Mouse (Mus musculus) brain, embryonic 14.5 days (tissue): ENCODE results near the gene Cep128. TPM values are rescaled to one million over a fixed set of nuclear protein-coding genes. Genes with fewer than 3 reads are reported as not detected.

ENCODE experiments used
- DNase-seq: peaks from one replicate; pipeline ENCODE4 v3.0.0-alpha.2; 2011; ENCODE audit warnings: low read depth
- CTCF ChIP-seq: fragments of 200-500 bp; IDR thresholded peaks from 2 replicates; pipeline ENCODE4 v1.5.1; 2012; ENCODE audit warnings: inconsistent platforms, mild to moderate bottlenecking, moderate library complexity, borderline replicate concordance; ENCODE audit not compliant: insufficient read depth, insufficient read length; ENCODE audit errors: extremely low read depth
- POLR2A ChIP-seq: fragments of 200-500 bp; IDR thresholded peaks from 2 replicates; pipeline ENCODE4 v1.6.1; 2012; ENCODE audit warnings: mild to moderate bottlenecking, inconsistent platforms, borderline replicate concordance; ENCODE audit not compliant: poor library complexity, insufficient read depth, insufficient read length, severe bottlenecking; ENCODE audit errors: extremely low read depth
- polyA plus RNA-seq: library from polyadenylated mRNA; depleted of rRNA; stranded (reverse); fragments of >200 nt; gene quantifications from 2 replicates; pipeline ENCODE4 v1.2.3, GENCODE M21; 2012

The Cep128 gene
- polyA plus RNA-seq, 1 experiment: 5.3 TPM

GRCm38 (mm10) chr12:91202496-91202895 lies 181.7 kb downstream of the Cep128 start:
- TF ChIP-seq CTCF (no peak), POLR2A (no peak)
- no peak for DNase-seq

- DNase-seq: no peak
- TF ChIP-seq POLR2A: no peak
- no peak for TF ChIP-seq CTCF
Measured at GRCm38 (mm10) chr12:91189111-91189510, 195.1 kb downstream of the Cep128 start.

GRCm38 (mm10) chr12:91185564-91185963 lies 198.6 kb downstream of the Cep128 start:
- no peak for DNase-seq
- TF ChIP-seq POLR2A (no peak), CTCF (no peak)

DNA sequence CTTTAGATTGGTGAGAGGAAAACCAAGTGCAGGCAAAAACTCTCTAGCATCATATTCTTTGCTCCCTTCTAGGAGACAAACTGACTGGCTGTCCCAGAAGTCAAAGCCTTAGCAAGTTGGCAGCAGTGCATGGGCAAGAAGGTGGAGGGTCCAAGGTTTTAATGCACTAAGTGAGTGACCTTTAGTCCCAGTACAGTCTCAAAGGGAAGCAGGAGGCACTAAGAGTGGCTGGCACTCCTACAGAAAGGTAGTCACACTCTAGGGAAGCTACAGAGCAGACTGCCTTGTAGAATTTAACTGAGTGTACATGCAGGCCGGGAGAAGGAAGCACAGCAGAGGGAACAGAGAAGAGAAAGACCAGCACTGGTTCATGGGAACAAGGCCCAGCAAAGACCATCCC lies 199.6 kb downstream of the Cep128 start:
- TF ChIP-seq CTCF (no peak), POLR2A (no peak)
- no peak for DNase-seq

DNA sequence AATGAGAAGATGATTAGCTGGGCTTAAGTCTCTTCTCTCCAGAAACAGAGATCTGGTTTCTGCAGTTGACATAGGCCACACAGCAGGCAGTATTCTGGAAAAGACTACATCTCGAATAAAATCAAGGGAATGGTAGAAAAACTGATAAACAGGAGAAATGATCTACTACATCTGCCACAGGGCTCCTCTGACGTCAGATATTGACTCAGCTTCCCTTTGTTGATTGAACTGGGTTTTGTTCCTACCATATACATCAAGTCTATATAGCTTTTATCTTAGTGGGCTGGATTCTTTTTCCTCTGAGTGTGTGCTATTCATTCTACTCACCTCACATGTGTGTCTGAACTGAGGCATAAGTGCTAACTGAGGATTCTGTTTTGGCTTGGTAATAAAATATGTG lies 200.3 kb downstream of the Cep128 start:
- no peak for DNase-seq
- TF ChIP-seq POLR2A (no peak), CTCF (no peak)

DNA sequence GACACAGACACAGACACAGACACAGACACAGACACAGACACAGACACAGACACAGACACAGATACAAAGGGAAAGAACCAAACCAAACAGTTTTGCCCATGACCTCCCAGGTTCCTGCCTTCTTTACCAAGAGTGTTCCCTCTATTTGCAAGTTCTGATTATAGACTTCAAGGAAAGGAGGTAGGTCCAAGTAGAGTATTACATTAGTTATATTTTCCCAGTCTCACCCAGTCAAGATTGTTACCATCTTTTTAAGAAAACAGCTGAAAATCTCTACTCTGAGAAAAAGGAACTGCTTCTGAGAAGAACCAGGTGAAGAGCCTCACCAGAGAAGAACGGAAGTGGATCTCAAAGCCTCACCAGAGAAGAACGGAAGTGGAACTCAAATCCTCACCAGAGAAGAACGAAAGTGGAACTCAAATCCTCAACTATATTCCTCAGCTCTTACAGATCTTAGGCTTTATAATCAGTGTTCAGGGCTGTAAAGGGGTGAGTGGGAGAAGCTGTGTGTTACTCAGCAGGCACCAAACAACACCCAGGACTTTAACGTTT lies 200.8 kb downstream of the Cep128 start:
- DNase-seq: no peak

GRCm38 (mm10) chr12:91176808-91177526 lies 207.2 kb downstream of the Cep128 start:
- TF ChIP-seq CTCF: no peak
- TF ChIP-seq POLR2A: no peak
- no peak for DNase-seq

More for the DNA sequence above, 200.8 kb downstream of the Cep128 start:
- TF ChIP-seq CTCF: no peak

- TF ChIP-seq CTCF: no peak
- TF ChIP-seq POLR2A: no peak
- DNase-seq: no peak
Measured at GRCm38 (mm10) chr12:91171613-91172012, 212.6 kb downstream of the Cep128 start.

GRCm38 (mm10) chr12:91161015-91161730 lies 223.0 kb downstream of the Cep128 start:
- TF ChIP-seq POLR2A: no peak
- no peak for TF ChIP-seq CTCF
- no peak for DNase-seq

DNA sequence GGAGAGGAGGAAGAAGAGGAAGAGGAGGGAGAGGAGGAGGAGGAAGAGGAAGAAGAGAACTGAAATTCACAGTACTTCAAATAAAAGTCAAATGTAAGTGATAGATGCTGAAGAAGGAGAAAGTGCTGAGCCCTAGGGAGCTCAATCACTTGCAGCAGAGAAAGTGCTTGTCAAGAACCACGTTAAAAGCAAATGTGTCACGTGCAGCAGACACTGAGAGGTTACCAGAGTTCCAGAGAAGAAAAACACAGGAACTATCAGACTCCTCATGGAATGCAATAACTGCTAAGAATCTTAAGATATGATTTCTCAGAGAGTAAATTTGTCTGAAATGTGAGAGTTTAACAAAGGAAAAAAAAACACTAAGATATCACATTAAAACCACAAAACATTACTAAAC lies 225.7 kb downstream of the Cep128 start:
- peak; percentile 42 for DNase-seq
- TF ChIP-seq POLR2A (no peak), CTCF (no peak)

DNA sequence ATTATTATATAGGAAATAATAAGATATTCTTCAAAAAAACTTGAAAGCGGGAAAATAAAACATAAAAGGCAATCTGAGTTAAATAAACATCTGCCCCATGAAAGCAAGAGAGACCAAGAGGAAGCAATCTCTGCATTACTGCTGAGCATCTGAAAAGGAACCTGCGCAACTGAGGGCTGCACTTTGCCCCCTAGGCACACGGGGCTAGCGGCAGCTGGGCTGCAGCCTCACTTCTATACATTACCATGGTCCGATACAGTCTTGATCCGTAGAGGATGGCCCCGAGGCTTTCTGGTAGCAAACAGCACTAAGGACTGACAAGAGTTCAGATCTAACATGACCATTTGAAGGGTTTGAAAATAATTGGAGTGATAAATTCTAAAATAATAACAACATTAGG lies 230.2 kb downstream of the Cep128 start:
- TF ChIP-seq POLR2A (no peak), CTCF (no peak)

DNA sequence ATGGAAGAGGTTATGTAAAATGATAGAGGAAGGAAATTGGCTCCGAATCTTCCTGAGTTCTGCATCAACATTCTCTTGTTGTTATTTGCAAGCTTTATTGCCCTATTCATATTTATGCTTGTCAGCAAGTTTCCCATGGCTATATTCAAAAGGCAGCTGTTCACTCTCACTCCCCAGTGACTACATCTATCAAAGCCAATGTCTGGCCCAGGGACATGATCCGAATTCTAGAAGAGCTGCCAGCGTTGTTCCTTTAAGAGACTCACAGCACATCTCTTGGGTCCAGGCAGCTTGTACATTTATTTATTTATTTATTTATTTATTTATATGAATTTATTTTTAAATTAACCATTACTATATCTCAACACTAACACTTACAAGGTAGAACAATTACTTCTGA lies 235.1 kb downstream of the Cep128 start:
- DNase-seq: peak; percentile 54
- TF ChIP-seq CTCF (no peak), POLR2A (no peak)

More for the DNA sequence above, 230.2 kb downstream of the Cep128 start:
- DNase-seq: no peak
